7 mouse cellular contexts compared by ENCODE assay signal in genomic region chr11:26593061-26594059, GRCm38 (mm10). TPM values are rescaled to one million over a fixed set of nuclear protein-coding genes. Genes with fewer than 3 reads are reported as not detected.
DNase-seq lines count a peak whose midpoint lies in the region; ATAC-seq lines count a peak whose summit lies in the region.

Gene Gm6899 (plus strand): TSS chr11:26593241.
Gene Vrk2 (minus strand): TSS chr11:26593999.

- H3K27me3 ChIP-seq in limb, embryonic 12.5 days = no peaks in the 10 kb centered on the region
- H3K27me3 ChIP-seq in midbrain, embryonic 13.5 days = no peaks in the 10 kb centered on the region

- H3K27ac ChIP-seq in limb, embryonic 12.5 days = peak within 1 kb of the TSS; percentile 86
- peak within 1 kb of the TSS; percentile 44; the same call in 1 of the 2 replicates for H3K27ac ChIP-seq in midbrain, embryonic 13.5 days

- peaks cover 6% of the 10 kb centered on the region for H3K4me1 ChIP-seq in limb, embryonic 12.5 days (replicated peaks)
- peaks cover 13% of the 10 kb centered on the region for H3K4me1 ChIP-seq in midbrain, embryonic 13.5 days (replicated peaks)

- H3K9me3 ChIP-seq in limb, embryonic 12.5 days = no peaks in the 10 kb centered on the region
- no peaks in the 10 kb centered on the region for H3K9me3 ChIP-seq in midbrain, embryonic 13.5 days

- peak; percentile 99 for ATAC-seq in limb, embryonic 12.5 days (ENCODE audit: insufficient number of reproducible peaks, insufficient read depth, low FRiP score, low TSS enrichment, low read depth)
- ATAC-seq in midbrain, embryonic 13.5 days = peak; percentile 99

- peak within 1 kb of the TSS; percentile 79 for H3K4me3 ChIP-seq in limb, embryonic 12.5 days (replicated peaks)
- peak within 1 kb of the TSS; percentile 68 for H3K4me3 ChIP-seq in midbrain, embryonic 13.5 days (replicated peaks)

- peak within 1 kb of the TSS; percentile 81 for H3K9ac ChIP-seq in limb, embryonic 12.5 days (replicated peaks)
- H3K9ac ChIP-seq in midbrain, embryonic 13.5 days (replicated peaks) = peak within 1 kb of the TSS; percentile 76

- H3K36me3 ChIP-seq in limb, embryonic 12.5 days = no peaks in the 10 kb centered on the region
- no peaks in the 10 kb centered on the region for H3K36me3 ChIP-seq in midbrain, embryonic 13.5 days

- peak; percentile 88 to 96 for DNase-seq in adrenal gland, adult (ENCODE audit: inconsistent age in 2 of 2, low spot score in 1 of 2)
- DNase-seq in cerebellum, postnatal 4 days (ENCODE audit: low spot score in 2 of 2) = peak; percentile 26 to 44
- DNase-seq in gastrocnemius, postnatal 10 days = peak; percentile 75
- peak; percentile 87 for DNase-seq in induced T-regulatory cell, adult 2 months (ENCODE audit: low read depth)
- peak; percentile 77 to 79 for DNase-seq in spleen, adult 18-20 months

- H3K4me2 ChIP-seq in limb, embryonic 12.5 days = peak within 1 kb of the TSS; percentile 66
- H3K4me2 ChIP-seq in midbrain, embryonic 13.5 days (replicated peaks) = peak within 1 kb of the TSS; percentile 95

- WGBS in limb, embryonic 12.5 days = under 1% methylated on average over 60 of the region's 60 CpGs
- 1% methylated on average over 53 of the region's 60 CpGs for WGBS in midbrain, embryonic 13.5 days

RNA-seq across cellular contexts. Expression of gene Gm6899, which starts in this region (rescaled TPM):
- not detected for total RNA-seq in gastrocnemius, postnatal 10 days (2021)
- polyA plus RNA-seq in limb, embryonic 12.5 days (2016; fragmentation: Nextera tagmentation; extraction: Ambion mirVana) = not detected in 2 replicates
- polyA plus RNA-seq in midbrain, embryonic 13.5 days (2015; fragmentation: Nextera tagmentation; extraction: Ambion mirVana) = not detected in 2 replicates

RNA-seq across cellular contexts. Expression of gene Vrk2, which starts in this region (rescaled TPM):
- total RNA-seq in gastrocnemius, postnatal 10 days (2021) = 10 to 100 TPM in 1 of 2 experiments, 1 to 10 TPM in 1; 8.3 to 11.0 TPM
- polyA plus RNA-seq in limb, embryonic 12.5 days (2016; fragmentation: Nextera tagmentation; extraction: Ambion mirVana) = 21.3 and 24.6 TPM in 2 replicates
- polyA plus RNA-seq in midbrain, embryonic 13.5 days (2015; fragmentation: Nextera tagmentation; extraction: Ambion mirVana) = 6.4 and 6.8 TPM in 2 replicates

Comparison
In these comparisons a context has a peak if more than half of its experiments do, and no peak if none do; other contexts are left out.
1. Peak in every context shown above with its lines: DNase-seq, ATAC-seq, H3K4me3 ChIP-seq and H3K27ac ChIP-seq.
2. DNase-seq: peak in every context shown above with its lines; median percentile 92 in adrenal gland, adult; 87 in induced T-regulatory cell, adult 2 months; 78 in spleen, adult 18-20 months; 75 in gastrocnemius, postnatal 10 days; 35 in cerebellum, postnatal 4 days.